Mouse (Mus musculus) CD4-positive, CD25-positive, alpha-beta regulatory T cell, adult 4 months (primary cell): ENCODE data around the gene BC028528. TPM values are rescaled to one million over a fixed set of nuclear protein-coding genes. Genes with fewer than 3 reads are reported as not detected.
"Not testable (repeated sequence)": the region's sequence is repeated elsewhere in the genome, so short reads cannot be mapped to it uniquely, and the experiment has no call there.

Experiments
- ATAC-seq: one replicate; pipeline ENCODE4 v1.8.0; 2017
- polyA plus RNA-seq, 2 experiments: library from polyadenylated mRNA; unstranded; fragments of 100-300 nt; shearing (Covaris generic); gene quantifications; one replicate each; pipeline ENCODE4 v1.2.1; 2017

Gene BC028528
- polyA plus RNA-seq = 1 to 10 TPM; 1.0 to 3.3 TPM

DNA sequence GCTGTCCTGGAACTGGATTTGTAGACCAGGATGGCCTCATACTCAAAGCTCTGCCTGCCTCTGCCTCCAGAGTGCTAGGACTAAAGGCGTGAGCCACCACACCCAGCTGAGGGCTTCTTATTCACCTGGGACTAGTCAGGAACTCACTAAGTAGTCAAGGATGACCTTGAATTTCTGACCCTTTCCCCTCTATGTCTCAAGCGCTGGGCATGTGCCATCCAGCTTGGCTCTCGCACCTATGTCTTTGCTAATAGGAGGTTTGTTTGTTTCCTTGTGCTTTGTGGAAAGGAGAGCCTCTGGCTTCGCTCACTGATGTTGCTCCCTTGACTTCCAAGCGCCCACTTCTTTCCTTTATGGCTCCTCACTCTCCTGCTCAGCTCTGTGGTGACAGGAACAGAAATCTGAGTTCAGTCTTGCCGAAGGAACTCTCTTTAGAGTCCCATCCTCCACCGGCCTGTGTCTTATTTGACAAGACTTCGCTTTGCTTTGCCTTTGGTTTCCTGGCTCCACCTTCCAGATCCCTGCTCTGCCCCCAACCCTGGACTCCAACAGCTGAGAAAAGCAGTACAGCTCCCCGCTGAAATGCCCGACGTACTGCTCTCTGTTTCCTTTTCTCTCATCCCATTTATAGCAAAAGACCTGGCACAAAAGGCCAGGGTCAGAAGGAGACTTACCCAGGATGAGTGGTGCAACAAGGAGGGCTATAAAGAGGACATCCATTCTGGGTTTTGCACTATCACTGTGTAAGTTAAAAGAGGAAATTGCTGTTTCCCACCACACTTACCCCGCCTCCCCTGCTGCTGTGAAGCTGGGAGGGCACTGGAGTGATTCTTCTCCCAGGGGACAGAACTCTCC is at the start of gene BC028528:
BC028528 (minus strand) TSS at position 795 of the 855 bp plus-strand sequence.
- ATAC-seq = no peak

- ATAC-seq = no peak
Observed at GRCm38 (mm10) chr3:95938835-95939234, 47.0 kb upstream of the BC028528 start.

DNA sequence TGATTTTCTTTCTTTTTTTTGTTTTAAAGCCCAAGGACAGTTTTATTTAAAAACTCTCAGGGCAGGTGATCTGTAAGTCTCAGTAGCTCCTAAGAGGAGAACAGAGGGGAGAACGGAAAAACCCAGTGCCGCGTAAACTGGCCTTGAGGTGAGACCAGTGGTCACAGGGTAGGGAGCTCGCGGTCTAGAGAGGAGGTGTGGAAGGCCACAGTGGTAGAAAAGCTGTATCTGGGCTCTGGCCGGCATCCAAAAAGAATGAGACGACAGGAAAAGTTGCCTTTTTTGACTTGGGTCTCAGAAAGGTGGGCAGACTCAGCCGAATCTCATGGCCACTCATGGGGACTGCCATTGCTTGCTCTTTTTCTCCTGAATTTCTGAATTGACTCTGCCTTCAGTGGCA is 46.4 kb upstream of the BC028528 start:
- ATAC-seq = no peak

GRCm38 (mm10) chr3:95934448-95934847 is 42.6 kb upstream of the BC028528 start:
- no peak for ATAC-seq

DNA sequence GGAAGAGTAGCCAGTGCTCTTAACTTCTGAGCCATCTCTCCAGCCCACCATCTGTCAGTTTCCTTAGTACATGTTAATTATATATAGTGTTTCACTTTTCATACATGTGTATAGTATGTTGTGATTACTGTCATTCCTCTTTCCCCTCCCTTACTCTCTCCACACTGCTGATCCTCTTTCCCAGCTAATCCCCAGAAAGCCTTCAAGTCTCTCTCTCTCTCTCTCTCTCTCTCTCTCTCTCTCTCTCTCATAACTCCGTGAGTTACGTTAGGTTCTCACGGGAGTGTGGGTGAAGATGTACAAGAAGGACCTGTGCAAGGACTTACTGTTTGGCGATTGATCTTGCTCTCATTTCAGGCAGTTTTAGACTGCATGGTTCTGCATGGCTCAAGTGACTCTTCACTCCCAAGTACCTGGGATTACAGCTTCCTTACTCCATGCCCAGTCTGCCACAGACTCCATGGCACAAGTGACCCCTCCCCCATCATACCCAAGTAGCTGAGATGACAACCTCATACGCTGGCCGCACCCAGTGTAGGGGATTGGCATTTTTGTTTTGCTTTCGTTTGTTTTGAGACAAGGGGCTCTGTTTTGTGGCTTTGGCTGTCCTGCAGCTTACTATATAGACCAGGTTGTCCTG is 41.4 kb upstream of the BC028528 start:
- no peak for ATAC-seq

DNA sequence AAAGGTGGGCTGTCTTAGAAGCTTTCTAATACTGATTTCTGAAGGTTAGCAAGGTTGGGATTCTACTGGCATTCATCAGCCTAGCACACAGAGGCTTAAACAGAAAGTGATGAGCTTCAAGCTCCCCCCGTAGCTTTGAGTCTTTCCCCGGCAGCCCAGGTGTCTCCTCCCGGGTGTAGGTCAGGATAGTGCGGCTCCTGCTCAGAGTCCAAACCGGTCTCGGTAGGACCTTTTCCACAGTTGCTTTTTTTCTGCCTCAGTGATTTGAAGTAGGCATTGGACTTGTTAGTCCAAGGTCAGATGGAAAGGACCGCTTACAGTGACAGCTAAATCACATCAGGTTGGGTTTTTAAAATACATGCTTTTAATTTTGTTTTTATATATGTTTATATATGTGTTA is 40.8 kb upstream of the BC028528 start:
- ATAC-seq = no peak

- no peak for ATAC-seq
Observed at GRCm38 (mm10) chr3:95932157-95932556, 40.4 kb upstream of the BC028528 start.

- no peak for ATAC-seq
Observed at GRCm38 (mm10) chr3:95931471-95931870, 39.7 kb upstream of the BC028528 start.

DNA sequence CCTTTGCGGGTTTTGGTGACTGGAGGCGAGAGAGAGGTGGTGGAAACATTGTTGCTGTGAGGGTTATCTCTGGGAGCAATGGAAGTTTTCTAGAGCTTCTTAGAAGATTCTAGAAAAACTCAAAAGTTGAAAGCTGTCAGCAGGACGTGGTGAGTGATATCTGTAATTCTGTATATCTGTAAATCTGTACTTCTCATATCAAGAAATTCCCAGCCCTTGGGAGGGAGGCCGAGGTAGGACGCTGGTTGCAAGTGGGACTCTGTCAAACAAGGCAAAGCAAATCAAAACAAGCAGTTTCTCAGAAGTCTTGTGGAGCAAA is 38.6 kb upstream of the BC028528 start:
- peak; percentile 16 for ATAC-seq

GRCm38 (mm10) chr3:95929581-95930470 is 38.0 kb upstream of the BC028528 start:
- peak; percentile 8 for ATAC-seq

- ATAC-seq = peak; percentile 97
Observed at GRCm38 (mm10) chr3:95928658-95929503, 37.1 kb upstream of the BC028528 start, which contains the start of gene Anp32e. Gene Anp32e, plus strand, starts transcription at chr3:95929246.

DNA sequence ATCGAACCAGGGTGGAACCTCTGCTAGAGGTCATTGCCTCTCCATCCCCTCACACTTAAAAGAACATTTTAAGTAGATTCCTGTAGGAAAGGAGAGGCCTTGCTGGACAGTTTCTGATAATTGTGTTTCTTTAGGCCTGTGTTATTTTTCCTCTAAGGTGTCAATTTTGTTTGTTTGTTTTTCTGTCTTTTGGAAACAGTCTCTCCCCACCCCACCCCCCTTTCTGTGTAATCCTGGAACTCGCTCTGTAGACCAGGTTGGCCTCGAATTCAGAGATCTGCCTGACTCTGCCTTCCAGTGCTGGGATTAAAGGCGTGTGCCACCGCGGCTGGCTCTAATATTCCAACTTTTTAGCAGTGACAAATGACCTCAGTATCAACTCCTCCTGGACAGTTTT is 36.5 kb upstream of the BC028528 start:
- no peak for ATAC-seq

GRCm38 (mm10) chr3:95925087-95925486 is 33.3 kb upstream of the BC028528 start:
- no peak for ATAC-seq

- no peak for ATAC-seq
Observed at GRCm38 (mm10) chr3:95924185-95924584, 32.4 kb upstream of the BC028528 start.

DNA sequence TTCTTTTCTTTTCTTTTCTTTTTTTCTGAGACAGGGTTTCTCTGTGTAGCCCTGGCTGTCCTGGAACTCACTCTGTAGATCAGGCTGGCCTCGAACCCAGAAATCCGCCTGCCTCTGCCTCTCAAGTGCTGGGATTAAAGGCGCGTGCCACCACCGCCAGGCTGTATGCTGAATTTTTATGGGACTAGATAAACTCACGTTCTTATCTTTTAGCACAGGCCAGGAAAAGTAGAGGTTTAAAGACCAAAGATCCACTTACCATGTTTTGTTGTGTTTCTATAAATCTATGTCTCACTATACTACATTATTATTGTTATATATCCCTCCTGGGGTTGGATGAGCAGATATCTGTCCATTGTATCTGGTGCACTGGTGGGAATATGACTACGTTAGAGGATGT is 31.6 kb upstream of the BC028528 start:
- ATAC-seq = not testable (repeated sequence)

- not testable (repeated sequence) for ATAC-seq
Observed at GRCm38 (mm10) chr3:95920532-95920931, 28.7 kb upstream of the BC028528 start.

DNA sequence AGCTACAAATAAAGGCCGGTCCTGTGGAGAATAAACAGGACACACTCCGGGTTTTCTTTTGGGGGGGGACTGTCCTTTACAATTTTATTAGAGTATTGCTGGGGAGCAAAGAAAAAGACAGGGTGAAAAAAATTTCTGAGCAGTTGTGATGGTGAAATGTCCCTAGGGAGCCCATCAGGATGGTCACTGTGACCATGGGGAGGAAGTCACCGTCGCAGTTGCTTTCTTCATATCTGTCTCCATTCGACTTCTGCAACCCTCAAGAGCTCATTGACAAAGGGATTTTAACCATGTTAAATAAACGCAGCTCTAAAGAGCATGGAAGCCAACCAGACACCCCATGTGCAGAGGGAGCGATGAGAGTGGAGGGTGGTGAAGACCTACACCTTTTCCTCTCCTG is 25.0 kb upstream of the BC028528 start:
- no peak for ATAC-seq

DNA sequence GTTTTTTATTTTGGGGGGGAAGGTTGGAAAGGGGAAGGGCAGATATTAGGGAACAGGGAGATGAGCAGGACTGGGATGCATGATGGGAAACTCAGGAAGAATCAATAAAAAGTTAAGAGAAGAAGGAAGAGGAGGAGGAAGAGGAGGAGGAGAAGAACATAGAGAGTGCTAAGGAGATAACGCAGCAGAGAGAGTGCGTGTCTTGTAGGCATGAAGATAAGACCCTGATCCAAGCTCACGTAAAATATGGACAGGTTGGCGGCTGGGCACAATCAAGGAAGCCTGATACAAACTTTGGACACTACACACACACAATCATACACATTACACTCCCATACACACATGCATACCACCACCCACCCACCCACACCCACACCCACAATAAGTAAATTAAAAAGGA is 22.9 kb upstream of the BC028528 start:
- no peak for ATAC-seq

DNA sequence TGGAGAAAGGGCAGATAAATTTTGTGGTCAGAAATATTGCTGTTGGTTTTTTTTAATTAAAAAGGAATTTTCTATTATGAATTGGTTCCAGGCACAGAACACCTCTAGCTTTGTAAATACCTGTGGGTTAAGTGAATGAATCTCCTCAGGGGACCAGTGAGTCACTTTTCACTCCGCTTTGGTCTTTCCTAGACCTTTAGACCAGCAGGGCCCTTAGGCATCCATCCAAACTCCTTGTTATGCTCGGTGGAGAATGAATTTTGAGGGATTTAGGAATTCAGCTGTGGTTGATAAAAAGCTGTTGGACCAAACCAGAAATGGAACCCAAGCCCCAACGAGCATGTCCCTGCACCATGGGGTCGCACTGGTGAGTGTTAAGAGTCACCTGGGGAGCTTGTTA is 15.8 kb upstream of the BC028528 start:
- ATAC-seq = no peak

GRCm38 (mm10) chr3:95906860-95907259 is 15.1 kb upstream of the BC028528 start:
- ATAC-seq = peak; percentile 44

GRCm38 (mm10) chr3:95905940-95906492 is 14.2 kb upstream of the BC028528 start:
- peak; percentile 52 for ATAC-seq
